Mouse (Mus musculus): Measurements from ENCODE around the gene Capn15.
A peak's percentile ranks its signal among the peaks of the same experiment; 100 is the strongest.

Capn15 gene

GRCm38 (mm10) chr17:25985306-25986294 is at the start of gene Capn15:
Gene Capn15 (minus strand): TSS chr17:25985796.
- peak; percentile 95 for DNase-seq

- no peak for DNase-seq
Measured at GRCm38 (mm10) chr17:26032037-26032436, 46.4 kb upstream of the Capn15 start.

GRCm38 (mm10) chr17:26031583-26031982 is 46.0 kb upstream of the Capn15 start:
- no peak for DNase-seq

GRCm38 (mm10) chr17:26028261-26028660 is 42.7 kb upstream of the Capn15 start:
- DNase-seq: no peak

GRCm38 (mm10) chr17:26024674-26025073 is 39.1 kb upstream of the Capn15 start:
- no peak for DNase-seq

GRCm38 (mm10) chr17:26023966-26024365 is 38.4 kb upstream of the Capn15 start:
- DNase-seq: peak; percentile 84

GRCm38 (mm10) chr17:26023181-26023580 is 37.6 kb upstream of the Capn15 start:
- peak; percentile 51 for DNase-seq

- peak; percentile 96 for DNase-seq
Measured at GRCm38 (mm10) chr17:26021728-26022341, 36.2 kb upstream of the Capn15 start.

GRCm38 (mm10) chr17:26020848-26021347 is 35.3 kb upstream of the Capn15 start:
- no peak for DNase-seq

- no peak for DNase-seq
Measured at GRCm38 (mm10) chr17:26018388-26018787, 32.8 kb upstream of the Capn15 start.

GRCm38 (mm10) chr17:26017949-26018348 is 32.4 kb upstream of the Capn15 start:
- DNase-seq: peak; percentile 93

- DNase-seq: no peak
Measured at GRCm38 (mm10) chr17:26017021-26017420, 31.4 kb upstream of the Capn15 start.

- no peak for DNase-seq
Measured at GRCm38 (mm10) chr17:26013711-26014110, 28.1 kb upstream of the Capn15 start.

- peak; percentile 90 for DNase-seq
Measured at GRCm38 (mm10) chr17:26011841-26012460, 26.4 kb upstream of the Capn15 start.

- peak; percentile 86 for DNase-seq
Measured at GRCm38 (mm10) chr17:26009540-26009939, 23.9 kb upstream of the Capn15 start.

- DNase-seq: no peak
Measured at GRCm38 (mm10) chr17:26008787-26009186, 23.2 kb upstream of the Capn15 start.

GRCm38 (mm10) chr17:26008331-26008730 is 22.7 kb upstream of the Capn15 start:
- no peak for DNase-seq

GRCm38 (mm10) chr17:26007646-26008045 is 22.1 kb upstream of the Capn15 start:
- no peak for DNase-seq

GRCm38 (mm10) chr17:26005731-26006450 is 20.3 kb upstream of the Capn15 start:
- DNase-seq: peak; percentile 62

GRCm38 (mm10) chr17:26004711-26005110 is 19.1 kb upstream of the Capn15 start:
- DNase-seq: peak; percentile 74

- DNase-seq: no peak
Measured at GRCm38 (mm10) chr17:26003864-26004263, 18.3 kb upstream of the Capn15 start.

GRCm38 (mm10) chr17:25998425-25998824 is 12.8 kb upstream of the Capn15 start:
- no peak for DNase-seq

- no peak for DNase-seq
Measured at GRCm38 (mm10) chr17:25993489-25993888, 7.9 kb upstream of the Capn15 start.

Measured in kidney, adult 9 months (tissue).